Mouse (Mus musculus) CD8-positive naive resting alpha-beta T cell, adult 2 months (primary cell): ENCODE measurements around the gene Dock1.

Source experiments
- DNase-seq, 2 experiments: peaks; one replicate each; pipeline ENCODE4 v3.0.0; 2022; ENCODE audit warnings: low read depth in 2 of 2, low spot score in 2 of 2

Dock1 gene

DNA sequence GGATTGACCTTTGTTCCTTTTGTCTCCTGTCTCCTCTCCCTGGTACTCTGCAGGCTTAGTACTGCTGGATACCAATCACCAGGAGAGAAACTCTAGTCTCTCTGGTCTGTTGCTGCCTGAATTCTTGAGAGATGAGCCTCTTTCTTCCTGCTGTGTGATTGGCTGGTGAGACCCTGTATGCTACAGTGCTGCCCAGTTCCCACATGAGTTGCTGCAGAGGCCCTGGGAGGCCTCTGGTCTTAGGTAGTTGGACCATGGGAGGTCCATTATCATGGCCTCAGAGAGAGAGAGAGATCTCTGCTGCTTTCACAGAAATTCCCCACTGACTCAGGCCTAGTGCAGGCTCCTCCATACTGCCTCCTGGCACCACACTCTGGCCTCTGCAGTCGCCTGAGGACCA lies 79.2 kb downstream of the Dock1 start:
- no peak for DNase-seq

DNA sequence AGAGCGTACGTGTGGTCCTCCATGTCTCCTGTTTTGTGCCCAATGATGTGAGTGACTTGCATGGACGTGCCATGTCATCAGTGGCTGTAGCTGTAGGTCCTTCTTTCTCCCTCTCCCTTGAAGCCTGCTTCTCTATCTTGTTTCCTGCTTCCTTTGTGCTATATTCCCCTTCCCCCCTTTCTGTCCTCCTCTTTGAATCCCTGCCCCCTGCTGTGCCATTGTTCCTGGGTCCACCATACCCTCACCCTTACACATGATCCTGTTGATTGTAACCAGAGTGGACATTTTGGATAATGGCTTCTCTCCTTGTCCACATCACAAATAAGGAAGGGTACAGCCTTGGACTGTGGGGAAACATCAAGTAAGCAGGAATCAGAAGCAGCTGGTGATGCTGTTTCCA lies 81.0 kb downstream of the Dock1 start:
- DNase-seq: no peak

DNA sequence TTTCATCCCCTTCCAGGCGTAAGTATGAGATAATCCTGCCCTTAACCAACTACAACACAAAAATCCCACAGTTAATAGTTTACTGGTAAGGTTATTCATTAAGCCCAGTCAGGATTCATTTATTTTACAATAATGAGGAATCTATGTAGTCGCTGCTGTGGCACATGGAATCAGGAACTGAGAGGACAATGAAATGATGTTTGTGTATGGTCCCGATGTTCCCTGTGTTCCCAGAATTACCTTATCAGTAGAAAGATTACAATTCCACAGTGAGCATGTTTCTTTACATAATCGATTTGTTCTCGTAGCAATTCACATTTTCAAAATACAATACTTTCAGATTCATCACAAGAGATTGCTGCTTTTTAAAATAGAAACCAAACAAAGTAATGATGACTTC lies 83.0 kb downstream of the Dock1 start:
- DNase-seq: no peak

DNA sequence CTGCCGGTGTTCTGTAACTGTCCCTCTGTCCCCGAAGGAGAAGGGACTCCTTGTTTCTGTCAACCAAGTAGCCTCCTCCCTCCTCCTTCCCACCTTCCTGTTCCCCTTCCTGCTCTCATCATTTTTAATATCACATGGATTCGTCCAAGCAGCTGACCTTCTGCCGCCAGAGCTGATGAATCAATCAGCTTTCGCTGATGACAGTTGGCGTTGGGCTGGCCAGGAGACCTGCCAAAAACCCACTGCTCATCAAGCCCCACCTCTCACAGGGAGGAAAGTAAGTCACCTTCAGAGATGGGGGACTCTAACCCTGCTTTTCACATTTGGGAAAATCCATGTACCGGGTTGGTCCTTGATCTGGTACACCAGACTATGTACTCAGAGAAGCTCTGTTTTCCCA lies 87.2 kb downstream of the Dock1 start:
- DNase-seq: no peak

DNA sequence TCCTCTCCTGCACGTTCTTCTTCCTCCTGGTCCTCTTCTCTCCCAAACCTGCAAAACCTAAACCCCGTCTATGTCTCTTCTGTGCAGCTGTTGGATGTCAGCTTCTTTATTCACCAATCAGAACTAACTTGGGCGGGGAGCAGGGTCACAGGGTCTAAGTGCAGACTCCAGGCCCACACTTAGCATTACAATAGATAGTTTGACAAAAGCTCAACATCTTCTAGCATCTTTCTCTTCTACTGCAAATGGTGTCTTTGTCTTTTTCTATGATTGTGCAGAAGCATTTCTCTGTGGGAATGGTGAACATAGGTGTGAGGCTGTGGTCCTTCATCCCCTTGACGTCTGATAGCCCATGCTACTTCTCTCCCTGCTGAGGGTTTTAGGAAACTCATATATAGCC lies 91.3 kb downstream of the Dock1 start:
- DNase-seq: no peak

DNA sequence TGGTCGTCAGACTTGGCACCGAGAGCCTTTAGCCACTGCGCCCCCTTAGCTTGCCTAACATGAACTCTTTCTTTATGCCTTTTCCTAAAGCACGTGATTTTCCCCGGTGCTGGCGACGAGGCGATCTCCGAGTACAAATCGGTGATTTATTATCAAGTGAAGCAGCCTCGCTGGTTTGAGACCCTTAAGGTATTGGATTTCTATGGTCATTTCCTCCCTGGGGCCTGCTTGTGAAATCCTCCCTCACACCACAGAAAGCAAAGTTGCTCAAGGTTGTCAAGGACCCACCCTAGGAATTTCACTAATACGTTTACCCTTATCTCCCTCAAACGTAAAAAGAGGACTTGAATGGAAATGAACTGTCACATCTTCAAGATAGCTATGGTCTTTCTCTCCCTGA lies 94.7 kb downstream of the Dock1 start:
- DNase-seq: no peak

DNA sequence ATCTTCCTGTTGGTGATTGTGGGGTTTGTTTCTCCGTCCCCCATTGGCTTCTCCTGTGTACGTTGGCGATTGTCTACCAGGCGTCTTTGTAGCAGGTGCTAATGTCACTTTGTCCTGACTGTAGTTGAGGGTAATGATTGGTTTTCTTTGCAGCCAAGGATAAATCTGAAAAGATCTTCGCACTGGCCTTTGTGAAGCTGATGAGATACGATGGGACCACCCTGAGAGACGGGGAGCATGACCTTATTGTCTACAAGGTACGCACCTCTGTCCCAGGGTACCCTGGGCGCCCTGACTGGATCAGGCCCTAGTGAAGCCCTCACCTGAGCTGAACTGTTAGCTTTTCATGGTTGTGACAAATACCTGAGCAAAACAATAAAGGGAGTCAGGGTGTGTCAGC lies 100.9 kb downstream of the Dock1 start:
- DNase-seq: no peak

DNA sequence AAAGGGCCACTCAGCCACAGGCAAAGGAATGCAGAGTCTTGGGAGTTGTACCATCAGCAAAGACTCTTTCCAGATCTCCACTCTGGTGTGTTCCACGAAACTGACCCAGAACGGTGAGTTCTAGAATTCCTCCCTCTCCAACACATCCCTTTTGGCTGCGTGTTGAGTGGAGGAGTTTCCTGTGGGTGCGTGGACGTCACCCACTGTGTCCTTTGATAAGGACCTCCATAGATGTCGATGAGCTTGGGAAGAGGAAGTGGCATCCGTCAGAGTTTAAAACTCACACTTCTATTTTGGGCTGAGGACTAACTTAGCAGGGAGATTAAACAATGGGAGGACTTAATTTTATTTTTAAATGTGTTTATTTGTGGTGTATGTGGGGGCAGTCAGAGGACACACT lies 101.9 kb downstream of the Dock1 start:
- DNase-seq: no peak

DNA sequence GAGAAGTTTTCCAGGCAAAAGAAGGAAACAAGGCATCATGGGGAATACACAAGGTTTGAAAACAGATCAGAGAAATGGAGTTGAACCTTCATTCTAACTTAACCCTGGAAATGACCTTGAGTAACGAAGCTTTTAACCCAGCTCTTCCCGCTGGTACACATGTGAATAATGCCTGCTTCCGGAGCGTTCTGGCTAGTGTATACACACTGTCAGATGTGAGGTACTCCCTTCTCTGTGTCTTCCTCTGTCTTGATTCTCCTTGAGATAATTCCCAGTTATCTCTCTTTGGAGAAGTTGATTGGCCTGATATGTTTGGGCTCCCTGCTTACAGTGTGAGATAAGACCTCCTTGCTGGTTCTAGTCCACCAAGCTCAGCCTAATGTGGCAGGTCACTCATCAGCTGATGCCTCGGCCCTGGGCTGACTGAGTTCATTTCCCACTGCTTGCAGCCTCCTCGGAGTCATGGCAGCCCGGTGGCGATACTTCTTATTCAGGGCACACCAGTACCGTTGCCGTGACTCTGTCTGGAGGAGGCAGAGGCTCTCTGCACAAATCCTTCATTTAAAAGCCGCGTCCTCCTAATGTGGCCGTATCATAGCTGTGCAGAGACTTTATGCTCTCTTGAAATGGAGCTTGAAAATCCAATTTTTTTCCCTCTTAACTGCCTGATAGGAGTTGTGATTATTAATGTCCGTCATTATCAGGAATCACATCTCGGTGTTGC lies 102.6 kb downstream of the Dock1 start:
- DNase-seq: no peak

DNA sequence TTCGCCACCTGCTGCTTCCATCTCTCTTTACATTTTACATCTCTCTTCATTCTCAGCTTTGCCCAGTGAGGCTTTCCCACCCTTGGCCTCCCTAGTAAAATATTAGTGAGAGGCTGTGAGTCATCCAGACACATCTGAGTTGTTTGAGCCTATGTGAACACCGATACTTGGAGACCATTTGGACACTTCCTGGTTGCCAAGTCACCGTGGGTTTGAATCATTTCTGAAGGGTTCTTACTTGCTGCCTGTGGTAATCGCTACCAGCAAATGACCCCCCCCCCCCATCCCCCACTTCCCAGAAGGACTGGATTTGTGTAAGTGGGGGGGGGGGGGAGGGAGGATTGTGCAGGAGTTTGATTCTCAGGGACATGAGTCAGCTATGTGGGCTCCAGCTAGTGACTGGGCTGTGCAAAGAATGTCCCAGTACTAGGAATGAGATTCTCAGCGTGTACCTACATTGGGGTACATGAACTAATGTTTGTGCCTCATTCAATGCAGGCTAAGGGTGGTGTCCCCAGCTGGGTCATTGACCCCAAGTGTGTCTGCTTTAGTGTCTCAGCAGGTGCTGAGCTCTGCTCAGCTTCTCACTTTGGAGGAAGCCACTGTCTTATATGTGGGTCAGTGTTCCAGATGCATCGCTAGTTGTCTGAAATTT lies 103.4 kb downstream of the Dock1 start:
- DNase-seq: no peak

DNA sequence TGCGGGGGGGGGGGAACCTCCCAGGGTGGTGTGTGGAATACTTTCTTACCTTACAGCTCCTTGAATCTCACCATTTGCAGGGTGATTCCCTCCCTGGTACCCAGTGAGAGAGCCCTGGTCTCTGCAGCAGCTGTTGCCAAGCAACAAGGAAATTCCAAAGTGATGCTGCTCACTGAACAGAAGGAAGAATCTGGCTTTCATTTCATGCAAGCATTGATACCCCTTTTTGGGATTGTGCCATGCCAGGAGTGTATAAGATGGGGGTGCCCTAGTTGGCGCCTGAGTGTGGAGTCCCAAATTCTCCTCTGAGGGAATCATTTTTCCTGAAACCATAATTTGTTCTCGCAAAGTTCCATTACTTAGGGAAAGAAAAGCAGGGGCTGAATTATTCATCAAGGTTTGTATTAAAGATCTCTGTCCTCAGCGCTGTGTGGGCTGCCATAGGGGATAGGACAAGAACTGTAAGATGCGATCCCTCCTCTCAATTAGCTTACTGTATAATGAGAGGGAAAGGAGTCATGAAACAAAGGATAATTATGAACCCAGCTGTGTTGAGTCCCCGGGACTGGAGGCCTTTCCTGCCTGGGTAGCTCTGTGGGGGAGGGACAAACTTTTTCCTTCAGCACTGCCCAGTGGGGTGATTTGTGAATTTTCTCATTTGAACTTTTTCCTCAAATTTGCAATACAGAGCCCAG lies 104.2 kb downstream of the Dock1 start:
- DNase-seq: no peak

DNA sequence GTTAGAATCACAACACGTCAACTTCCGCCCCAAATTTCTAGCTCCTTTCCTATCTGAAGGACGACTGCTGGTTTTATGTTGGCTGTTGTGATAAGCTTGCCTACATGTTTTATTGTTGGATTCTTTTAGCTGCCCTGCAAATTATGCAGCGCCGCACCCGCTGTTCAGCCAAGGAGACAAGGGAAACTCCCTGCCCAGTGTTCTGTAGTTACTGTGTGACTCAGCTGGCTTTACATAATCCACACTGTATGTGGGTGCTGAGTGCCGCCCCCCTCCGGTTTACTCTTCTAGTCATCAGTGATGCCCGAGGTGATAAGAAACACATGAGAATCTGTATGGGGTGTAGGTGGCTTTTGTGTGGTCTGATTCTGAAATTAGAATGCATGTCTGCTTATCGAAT lies 105.2 kb downstream of the Dock1 start:
- no peak for DNase-seq

DNA sequence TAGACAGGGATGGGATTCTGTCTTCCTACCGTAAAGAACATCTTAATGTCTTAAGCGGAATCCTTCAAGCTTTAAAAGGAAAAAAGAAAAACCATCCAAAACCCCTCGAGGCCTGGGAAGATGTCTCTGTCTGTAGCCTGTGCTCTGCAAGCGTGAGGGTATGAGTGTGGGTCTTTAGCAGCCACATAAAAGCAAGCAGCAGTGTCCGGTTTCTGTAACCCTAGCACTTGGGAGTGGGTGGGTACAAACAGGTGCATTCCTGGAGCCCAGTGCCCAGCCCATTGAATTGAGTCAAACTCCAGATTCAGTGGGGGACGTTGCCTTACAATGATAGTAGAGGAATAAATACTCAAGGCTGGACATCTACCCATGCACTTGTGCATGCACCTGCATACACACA lies 105.9 kb downstream of the Dock1 start:
- DNase-seq: no peak

DNA sequence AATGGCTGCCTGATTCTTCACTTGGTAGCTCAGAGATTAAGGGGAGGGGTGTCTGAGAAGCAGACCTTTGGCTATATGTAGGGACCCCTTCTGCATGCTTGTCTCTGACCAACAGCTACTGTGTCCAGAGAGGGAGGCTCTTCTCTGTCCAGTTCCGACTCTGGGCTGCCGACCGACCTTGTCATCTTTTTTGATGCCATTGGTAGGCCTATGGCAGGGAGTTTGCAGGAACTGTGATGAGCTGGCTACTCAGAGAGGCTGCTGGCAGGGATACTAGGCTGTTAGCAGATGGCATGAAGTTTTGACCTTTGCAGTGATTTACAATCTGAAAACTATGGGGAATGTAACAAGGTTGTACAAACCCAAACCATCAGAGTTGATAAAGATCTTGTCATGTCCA lies 109.3 kb downstream of the Dock1 start:
- no peak for DNase-seq

DNA sequence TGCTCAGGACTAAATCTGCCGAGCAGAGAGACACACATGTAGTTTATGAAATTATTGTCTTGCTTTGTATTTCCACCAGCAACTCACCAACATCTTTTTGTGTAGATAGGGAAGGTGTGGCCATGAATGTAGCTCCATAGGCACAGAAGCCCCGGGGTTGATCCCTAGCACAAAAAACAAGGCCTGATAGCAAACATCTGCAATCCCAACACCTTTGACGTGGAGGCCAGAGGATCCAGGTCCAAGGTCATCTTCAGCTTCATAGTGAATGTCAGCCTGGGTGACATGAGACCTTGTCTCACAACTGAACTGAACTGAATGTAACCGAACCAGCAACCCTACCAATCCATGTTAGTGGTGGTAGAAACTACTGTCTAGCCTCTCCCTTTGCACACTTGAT lies 116.7 kb downstream of the Dock1 start:
- DNase-seq: no peak

DNA sequence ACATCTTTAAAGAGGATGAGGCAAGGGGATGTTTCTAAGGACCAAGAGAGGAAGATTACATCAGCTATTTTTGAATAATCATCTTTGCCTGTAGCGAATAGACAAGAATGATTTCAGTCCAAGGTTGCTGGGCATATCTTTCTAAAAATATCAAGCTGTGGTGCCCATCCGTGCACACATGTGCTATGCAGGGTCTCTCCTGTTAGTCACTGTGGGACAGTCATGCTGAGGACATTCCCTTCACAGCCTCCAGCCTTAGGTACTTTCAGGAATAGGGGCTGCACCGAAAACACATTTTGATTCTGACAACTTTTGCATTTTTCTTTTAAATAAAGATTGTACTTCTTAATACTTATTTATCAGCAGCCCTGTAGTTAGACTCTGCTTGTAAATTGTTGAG lies 124.4 kb downstream of the Dock1 start:
- DNase-seq: no peak

DNA sequence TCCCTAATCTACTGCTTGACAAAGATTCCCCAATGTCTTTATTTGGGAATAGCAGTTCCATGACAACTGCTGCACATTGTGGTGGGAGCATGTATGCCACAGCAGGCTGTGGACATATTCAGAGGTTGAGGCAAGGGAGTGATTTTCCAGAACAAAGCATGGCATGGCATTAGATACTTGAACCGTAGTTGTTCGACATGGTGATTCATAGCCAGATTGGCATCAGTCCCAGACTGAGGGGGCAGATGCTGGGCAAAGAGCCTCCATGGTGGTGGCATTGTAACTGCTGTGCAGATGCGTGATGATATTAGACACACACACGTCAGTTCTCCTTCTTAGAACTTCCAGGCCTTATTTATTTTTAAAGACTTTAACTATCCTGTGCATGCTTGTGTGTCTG lies 129.6 kb downstream of the Dock1 start:
- DNase-seq: no peak

DNA sequence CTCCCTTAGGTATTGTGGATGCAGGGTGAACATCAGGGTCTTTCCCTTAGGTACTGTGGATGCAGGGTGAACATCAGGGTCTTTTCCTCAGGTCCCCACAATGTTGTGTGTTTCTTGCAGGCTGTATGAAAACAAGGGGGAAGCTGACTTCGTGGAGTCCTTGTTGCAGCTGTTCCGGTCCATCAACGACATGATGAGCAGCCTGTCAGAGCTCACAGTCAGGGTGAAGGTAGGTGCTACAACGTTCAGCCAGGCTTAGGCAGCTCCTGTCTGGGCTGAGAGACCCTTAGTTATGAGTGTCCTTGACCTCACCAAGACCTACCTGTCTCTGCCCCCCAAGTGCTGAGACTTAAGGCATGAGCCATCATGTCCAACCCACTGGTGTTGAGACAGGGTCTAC lies 134.0 kb downstream of the Dock1 start:
- no peak for DNase-seq

DNA sequence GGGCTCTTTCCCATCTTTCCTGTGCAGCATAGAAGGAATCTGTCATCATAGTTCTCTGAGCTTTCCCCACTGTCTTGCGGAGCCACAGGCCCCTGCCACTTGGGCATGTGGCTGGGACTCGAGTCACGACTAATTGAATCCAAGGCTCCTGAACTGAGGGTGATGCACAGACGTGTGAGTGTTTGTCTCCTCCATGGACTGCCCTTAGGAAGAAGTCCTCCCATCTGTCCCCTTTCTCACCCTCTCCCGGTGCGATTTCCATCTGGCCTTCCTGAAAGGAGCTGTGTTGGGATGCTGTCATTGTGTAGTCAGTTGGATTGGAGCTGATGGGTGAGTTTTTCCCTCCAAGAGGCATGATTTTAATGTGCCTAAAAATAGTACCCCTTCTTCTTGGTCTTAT lies 136.3 kb downstream of the Dock1 start:
- DNase-seq: no peak

DNA sequence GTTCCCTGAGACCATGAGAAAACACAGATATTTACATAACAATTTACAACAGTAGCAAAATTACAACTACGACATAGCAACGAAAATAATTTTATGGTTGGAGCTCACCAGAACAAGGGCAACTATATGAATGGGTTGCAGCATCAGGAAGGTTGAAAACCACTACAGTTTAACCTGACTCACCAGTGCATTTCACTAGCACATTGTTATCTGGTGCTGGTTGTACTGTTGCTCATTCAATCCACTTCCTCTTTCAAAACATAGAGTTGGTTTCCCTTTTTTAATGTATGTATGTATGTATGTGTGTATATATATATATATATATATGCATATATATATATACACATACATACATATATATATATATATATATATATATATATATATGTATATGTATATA lies 138.0 kb downstream of the Dock1 start:
- DNase-seq: no peak

DNA sequence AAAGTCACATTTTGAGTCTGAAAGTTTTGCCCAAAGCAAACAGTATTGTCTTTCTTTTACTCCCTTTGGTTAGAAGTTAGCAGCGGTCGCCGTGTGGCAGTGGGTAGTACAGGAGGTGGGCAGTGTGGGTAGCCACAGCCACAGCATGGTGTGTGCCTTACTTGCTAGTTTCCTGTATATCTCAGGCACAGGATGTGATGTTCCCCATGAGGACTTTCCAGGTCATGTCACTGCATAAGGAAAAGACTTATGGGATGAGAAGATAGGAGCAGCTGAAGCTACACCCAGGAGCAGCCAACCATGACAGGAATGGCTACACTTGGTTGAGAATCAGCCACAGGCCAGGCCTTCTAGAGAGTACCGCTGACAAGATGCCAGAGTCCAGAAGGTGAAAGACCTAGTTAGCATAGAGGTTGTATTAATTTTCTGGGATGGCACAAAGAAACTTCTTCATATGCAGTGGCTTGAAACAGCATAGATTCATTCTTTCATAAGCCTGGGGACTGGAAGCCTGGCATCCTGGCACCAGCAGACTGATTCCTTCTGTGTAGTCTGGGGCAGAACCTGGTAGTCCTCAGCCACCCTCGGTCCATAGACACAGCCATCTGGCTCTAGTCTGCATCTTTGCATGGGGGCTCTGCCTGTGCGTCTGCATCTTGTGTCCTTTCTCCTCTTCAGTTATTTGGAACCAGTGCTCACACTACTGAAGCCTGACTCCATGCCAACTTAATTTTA lies 139.0 kb downstream of the Dock1 start:
- no peak for DNase-seq

DNA sequence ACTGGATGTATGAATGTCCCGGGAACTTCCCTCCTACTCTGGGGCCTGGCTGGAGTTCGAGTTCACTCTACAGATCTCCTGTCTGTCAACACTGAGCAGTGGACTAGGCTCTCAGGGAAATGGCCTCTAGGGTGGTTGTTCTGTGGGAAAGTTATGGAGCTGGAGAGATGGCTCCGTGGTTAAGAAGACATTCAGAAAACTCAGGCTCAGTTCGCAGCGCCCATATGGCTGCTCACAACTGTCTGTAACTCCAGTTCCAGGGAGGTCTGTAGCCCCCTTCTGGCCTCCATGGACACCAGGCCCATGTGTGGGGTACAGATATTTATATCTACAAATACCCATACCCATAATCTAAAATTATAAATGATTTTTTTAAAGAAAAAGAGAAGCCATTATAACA lies 148.0 kb downstream of the Dock1 start:
- DNase-seq: no peak
